Mouse (Mus musculus) heart, adult 2 months (tissue): Measurements from ENCODE around the gene Sptbn4.

Experiments
- CTCF ChIP-seq: fragments of 200-600 bp; IDR thresholded peaks from 2 replicates; pipeline ENCODE4 v1.8.1; 2022; ENCODE audit warnings: antibody characterized with exemption, mild to moderate bottlenecking, moderate library complexity
- EP300 ChIP-seq: fragments of 200-500 bp; IDR thresholded peaks from 2 replicates; pipeline ENCODE4 v1.6.1; 2011; ENCODE audit warnings: low read depth, low read length, control low read depth; ENCODE audit not compliant: insufficient read depth

GRCm38 (mm10) chr7:27311651-27312284 lies 135.7 kb downstream of the Sptbn4 start:
- no peak for TF ChIP-seq EP300
- no peak for TF ChIP-seq CTCF
